Mouse (Mus musculus): ENCODE results near the gene Eif2d. TPM values are rescaled to one million over a fixed set of nuclear protein-coding genes. Genes with fewer than 3 reads are reported as not detected.

The Eif2d gene
- polyA plus RNA-seq, 2 experiments from 2014 or later: 52.0 to 75.1 TPM

DNA sequence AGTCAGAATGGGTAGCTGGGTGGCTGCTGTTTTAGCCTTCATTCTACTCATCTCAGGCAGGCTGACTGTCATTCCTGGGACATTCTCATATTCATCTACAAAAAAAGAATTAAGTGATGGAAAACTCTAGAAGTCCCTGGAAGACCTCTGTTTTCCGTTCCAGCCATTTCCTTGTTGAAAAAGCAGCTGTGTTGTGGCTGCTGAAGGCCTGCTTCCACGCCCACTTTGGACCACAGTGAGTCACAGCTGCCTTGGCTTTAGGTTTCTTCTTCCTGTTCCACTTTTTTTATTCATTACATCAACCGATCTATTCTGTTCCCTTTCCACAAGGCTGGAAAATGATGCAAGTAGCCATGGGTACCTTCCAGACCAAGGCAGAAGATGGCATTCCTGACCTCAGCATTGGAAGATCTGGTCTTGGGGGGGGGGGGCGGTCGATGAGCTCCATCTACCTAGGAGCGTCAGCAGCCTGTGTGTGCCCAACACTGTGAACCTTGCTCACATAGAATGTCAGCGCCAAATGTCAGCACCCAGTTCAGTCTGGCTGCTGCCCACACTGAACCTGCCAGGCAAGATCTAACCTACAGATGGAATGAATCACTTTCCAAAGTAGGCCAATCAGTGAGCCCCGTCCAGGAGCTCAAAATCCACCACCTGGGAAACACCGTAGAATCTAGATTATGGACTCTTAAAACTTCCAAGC lies 31.4 kb downstream of the Eif2d start:
- peak; percentile 48 for ATAC-seq

DNA sequence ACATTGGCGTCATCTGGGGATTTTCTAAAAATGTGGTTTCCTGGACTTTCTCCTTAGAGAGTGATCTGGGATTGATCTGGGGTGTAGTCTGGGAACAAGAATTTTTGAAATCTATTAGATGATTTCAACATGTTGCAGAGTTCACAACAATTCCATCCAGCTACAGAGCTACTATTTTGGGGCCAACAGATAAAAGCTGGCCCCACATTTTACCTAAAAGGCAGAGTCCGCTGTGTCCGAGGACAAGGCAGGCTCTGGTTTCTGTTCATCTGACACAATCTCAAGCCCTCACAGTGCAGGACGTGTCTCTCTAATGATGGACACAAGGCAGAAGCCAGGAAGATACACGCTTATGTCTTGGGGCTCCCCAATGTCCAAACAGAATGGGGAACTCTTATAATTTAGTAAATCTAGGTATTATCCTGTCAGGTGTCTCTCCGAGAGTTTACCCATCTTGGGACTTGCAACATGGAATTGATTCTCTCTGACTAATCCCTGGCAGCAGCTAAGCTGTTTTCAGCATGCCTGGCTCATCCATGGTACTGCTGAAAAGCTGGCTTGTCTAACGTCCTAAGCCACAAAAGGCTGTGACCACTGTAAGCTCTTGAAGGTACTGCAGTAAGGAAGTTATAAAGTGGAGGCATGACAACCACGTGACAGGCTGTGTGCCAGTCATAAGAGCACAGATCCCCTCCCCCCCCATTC lies 32.1 kb downstream of the Eif2d start:
- ATAC-seq: no peak

GRCm38 (mm10) chr1:131185821-131186506 lies 33.0 kb downstream of the Eif2d start:
- no peak for ATAC-seq

DNA sequence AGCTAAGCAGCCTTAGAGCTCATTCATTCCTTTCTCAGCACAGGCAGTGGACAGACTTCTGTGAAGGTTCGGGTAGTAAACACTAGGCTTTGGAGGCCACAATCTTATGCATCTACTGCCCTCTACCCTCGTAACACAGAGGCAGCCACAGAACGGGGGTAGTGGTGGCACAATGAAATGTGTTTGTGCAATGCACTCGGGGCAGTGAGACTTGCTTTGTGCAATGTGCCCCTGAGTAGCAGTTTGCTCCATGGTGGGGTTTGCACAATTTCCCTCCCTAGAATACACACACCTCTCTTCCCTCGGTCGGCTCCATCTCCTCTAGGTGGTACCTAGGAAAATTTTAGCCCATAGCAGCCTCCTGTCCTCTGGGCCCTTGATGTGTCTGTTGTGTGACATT lies 34.0 kb downstream of the Eif2d start:
- ATAC-seq: no peak

- ATAC-seq: peak; percentile 16
Measured at GRCm38 (mm10) chr1:131187856-131188255, 34.9 kb downstream of the Eif2d start.

- peak; percentile 21 for ATAC-seq
Measured at GRCm38 (mm10) chr1:131188655-131189054, 35.7 kb downstream of the Eif2d start.

DNA sequence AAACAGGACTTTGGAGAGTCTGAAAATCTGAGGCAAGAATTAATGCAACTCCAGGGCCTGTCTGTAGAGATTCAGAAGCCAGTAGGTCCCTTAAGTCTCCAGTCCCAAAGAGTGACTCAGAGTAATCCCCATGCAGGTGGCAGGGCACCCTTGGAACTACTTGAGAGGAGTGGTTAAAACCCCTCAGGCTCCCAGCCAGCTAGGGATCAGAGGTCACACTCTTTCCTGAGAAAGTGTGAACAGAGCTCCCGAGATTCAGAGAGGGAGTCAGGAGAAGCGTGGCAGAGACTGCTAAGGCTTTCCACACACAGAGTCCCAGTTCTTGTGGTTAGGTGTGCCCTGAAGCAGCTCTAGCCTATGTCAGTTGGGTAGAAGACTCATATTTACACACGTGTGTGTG lies 40.8 kb downstream of the Eif2d start:
- ATAC-seq: no peak

DNA sequence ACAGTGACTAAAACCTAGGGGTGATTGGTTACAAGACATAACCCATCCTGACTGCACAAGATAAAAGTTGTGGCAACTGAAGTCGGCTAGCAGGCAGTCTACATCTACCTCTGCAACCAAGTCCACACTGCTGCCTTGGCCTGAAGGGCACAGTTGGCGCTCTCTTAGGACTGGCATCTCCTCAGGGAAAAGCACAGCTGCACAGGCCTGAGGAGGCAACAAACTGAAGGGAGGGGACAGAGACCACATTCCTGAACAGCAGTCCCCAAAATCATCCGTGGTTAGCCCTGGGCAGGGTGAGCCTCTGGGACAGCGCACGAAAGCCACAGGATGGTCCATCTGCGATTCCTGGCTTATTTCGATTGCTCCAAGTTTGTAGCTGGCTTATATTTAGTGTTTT lies 42.7 kb downstream of the Eif2d start:
- ATAC-seq: no peak

- ATAC-seq: no peak
Measured at GRCm38 (mm10) chr1:131196107-131196506, 43.1 kb downstream of the Eif2d start.

- ATAC-seq: no peak
Measured at GRCm38 (mm10) chr1:131198417-131198960, 45.5 kb downstream of the Eif2d start.

DNA sequence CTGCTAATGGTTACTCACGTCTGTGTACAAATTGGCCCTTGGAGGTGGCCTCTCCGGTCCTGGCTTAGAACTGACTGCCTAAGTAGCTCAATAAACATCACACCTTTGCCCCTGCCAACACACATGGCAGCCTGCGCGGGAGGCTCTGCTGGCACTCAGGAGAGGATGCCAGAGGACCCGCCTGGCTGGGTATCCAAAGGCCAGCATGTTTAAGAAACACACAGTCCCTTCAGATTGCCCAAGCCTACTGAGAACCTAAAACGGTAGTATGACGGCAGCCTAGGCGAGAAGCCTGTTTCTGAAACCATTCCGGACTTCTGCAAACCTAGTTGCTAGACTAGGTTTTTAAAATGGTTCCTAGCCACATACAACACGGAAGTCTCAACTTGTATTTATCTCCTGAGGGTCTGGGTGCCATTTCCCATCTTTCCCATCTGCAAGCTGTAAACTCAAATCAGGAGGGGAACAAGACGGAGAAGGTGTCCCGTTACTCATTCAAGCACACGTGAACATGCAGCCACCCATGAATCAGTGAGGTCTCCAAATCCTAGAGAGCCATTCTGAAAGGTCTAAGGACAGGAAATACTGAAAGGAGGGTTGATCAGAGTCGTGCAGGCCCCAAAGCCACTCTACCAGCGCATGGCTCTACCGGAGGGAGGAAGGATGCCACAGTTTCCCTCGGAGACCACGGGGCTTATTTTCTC lies 46.3 kb downstream of the Eif2d start:
- peak; percentile 33 for ATAC-seq

DNA sequence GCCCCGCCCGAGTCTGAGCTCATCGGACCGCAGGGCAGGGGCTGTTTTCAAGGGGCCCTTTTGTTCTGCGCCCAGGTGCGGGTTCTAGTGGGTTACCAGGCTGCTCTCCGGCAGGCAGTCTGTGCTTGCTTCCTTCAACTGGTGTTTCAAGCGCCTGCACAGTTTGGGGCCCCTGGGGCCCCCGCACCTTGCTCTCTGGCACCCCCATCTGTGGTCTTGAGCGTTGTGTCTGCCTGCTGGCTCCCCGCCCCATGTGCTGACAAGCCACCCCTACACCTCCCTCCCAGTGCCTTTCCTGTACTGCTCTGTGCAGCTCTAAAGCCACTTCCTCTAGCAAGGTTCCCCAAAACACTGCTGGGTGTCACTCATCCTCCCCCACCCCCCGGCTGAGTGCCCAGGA lies 47.0 kb downstream of the Eif2d start:
- peak; percentile 83 for ATAC-seq

DNA sequence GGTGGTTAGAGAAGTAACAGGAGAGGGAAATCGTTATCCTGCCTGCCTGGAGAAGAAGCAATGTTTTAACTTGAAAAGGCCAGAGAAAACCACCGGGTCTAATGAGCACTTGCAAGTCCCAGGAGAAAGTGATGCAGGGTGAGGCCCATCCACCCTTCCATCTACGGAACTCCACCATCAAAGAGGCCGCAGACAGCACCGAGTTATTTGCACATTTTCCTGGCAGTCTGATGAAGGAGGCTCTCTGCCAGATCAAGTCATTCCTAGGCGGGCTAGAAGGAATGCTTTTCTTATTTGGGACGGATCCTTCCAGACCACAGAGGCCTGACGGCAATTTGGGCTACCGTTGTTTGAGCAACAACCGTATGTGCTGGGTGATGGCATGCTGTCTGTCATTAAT lies 47.6 kb downstream of the Eif2d start:
- no peak for ATAC-seq

GRCm38 (mm10) chr1:131201391-131201790 lies 48.4 kb downstream of the Eif2d start:
- no peak for ATAC-seq

DNA sequence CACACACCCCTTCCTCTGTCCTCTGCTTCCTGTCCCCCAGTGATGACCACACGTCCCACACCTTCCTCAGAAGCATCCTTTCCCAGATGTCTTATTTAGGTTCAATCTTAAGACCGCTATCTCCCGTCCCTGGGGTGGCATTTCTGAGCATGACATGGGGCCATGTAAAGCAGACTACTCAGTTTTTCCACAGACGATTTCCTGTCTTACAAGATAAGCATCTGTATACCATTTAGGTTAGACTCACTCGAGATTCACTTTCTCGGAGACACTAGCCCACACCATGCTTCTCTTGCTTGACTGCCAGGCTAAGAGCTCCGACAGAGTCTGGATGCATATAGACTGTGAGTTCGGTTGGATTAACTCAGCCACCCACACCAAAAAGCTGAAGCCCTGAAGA lies 51.5 kb downstream of the Eif2d start:
- ATAC-seq: peak; percentile 76

DNA sequence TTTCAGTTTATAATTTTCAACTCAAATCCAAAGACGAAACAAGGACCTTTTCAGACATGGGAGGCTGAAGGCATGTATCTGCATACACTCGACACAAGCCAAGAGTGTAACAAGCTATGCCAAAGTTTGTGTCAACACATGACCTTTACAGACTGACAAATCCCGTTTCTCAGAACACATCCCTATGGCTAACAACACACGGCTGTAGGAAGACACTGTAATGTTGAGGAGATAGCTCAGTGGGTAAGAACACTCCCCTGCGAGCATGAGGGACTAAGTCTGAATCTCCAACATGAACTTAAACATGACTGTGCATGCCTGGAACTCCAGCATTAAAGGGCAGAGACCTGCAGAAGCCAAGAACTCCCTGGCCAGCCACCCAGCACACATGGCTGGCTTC lies 53.4 kb downstream of the Eif2d start:
- no peak for ATAC-seq

DNA sequence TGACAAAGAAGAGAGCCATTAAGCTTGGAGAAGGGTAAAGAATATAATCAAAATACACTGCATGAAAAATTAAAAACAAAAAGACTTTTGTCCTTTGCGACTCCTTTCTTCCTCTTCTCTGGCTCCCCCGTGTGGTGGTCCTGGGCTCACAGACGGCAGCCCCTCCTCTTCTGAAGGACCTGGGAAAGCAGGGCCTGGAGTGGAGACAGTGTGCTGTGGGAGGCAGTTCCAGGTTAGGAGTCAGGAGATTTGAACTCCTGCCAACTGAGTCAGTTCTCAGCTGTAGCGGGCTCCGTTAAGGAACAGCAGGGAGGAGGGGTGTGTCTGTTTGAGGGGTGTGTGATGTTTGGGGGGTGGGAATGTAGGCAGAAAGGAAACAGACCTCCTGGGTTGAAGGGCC lies 54.5 kb downstream of the Eif2d start:
- no peak for ATAC-seq

- no peak for ATAC-seq
Measured at GRCm38 (mm10) chr1:131208081-131208480, 55.1 kb downstream of the Eif2d start.

DNA sequence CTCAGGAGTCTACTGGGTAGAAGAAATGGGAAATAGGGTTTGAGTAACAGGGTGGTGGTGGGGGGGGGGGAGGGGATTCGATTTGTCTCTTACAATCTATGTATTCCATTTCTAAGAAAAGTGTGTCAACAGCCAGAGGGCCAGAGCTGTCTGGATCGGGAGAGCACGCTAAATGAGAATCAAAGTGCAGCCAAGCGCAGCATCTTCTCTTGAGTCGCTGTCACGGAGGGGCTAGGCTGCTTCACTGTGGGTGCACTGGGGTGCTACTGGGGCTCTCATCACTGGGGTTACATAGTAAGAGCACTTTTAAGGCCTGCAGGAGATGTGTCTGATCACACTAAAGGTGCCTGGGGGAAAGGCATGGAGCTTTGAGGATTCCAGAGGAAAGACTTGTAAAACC lies 55.8 kb downstream of the Eif2d start:
- no peak for ATAC-seq

DNA sequence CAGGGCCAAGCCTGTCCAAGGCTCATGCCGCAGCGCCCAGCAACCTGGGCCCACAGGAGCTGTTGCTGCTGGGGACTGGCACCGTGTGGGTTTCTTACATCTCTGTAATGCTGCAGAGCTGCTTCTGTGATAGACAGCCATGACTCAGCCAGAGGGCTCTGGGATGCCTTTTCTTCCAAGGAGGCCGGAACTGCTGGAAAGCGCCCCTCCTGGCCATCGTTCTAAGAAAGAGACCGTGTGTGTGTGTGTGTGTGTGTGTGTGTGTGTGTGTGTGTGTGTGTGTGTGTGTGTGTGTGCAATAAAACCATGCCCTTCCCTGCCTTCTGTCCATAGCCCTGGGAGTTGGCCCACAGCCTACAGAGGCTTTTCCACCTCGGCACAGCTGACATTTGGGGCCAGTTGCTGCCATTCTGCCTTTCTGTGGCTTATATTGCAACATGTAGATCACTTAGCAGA lies 57.0 kb downstream of the Eif2d start:
- ATAC-seq: no peak

DNA sequence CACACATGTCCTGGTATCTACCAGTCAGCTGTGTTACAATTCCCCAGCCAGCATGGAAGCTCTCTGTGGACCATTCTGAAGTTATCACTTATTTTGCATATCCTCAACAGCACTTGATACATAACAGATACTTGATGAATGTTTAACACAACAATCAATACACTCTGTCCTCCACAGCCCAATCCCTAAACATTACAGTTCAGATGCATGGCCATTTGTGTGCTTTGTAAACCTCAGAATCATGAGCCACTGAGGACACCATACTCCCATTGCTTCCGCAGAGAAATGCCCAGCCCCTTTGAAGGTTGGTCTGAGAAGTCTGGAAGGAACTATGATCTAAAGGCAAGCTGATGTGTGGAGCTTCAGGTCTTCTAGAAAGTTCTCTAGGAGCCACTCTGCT lies 58.7 kb downstream of the Eif2d start:
- no peak for ATAC-seq

GRCm38 (mm10) chr1:131212956-131213355 lies 60.0 kb downstream of the Eif2d start:
- no peak for ATAC-seq

- ATAC-seq: no peak
Measured at GRCm38 (mm10) chr1:131213361-131213760, 60.4 kb downstream of the Eif2d start.

Measured in CD4-positive, CD25-positive, alpha-beta regulatory T cell, adult 4 months (primary cell).